Comparison of ENCODE assay signal across 12 mouse cellular contexts in genomic region chr7:128832455-128833081, GRCm38 (mm10).
"Had no signal": no experiment of that assay in that cellular context is flagged by ENCODE, and none has a peak within 500 bp of the region (broad histone marks: within the 10 kb centered on the region; RNA-seq: fewer than 3 reads in every experiment).

No protein-coding gene starts in this region.

- H3K36me3 ChIP-seq: midbrain, embryonic 13.5 days; neural tube, embryonic 15.5 days had no signal

- H3K4me1 ChIP-seq: midbrain, embryonic 13.5 days had no signal

- H3K27me3 ChIP-seq: neural tube, embryonic 15.5 days had no signal

- H3K4me2 ChIP-seq: midbrain, embryonic 13.5 days; neural tube, embryonic 15.5 days had no signal

- ATAC-seq: midbrain, embryonic 13.5 days had no signal

- H3K9ac ChIP-seq: liver, embryonic 14.5 days; midbrain, embryonic 13.5 days; neural tube, embryonic 15.5 days had no signal

- DNase-seq: kidney, adult 2 months; kidney, postnatal 36 days; left cerebral cortex, postnatal 4 days; lung, adult 18-20 months; right cerebral cortex, adult 18-20 months; right cerebral cortex, postnatal 25 days had no signal

- H3K4me3 ChIP-seq: layer of hippocampus, adult 2 months; midbrain, embryonic 13.5 days; myocyte; neural tube, embryonic 15.5 days had no signal

- H3K27ac ChIP-seq: layer of hippocampus, adult 2 months; liver, embryonic 14.5 days; midbrain, embryonic 13.5 days; neural tube, embryonic 15.5 days; stomach, postnatal 0 days had no signal

- H3K9me3 ChIP-seq: midbrain, embryonic 13.5 days; neural tube, embryonic 15.5 days had no signal
